Mouse (Mus musculus): Measurements from ENCODE around the gene Tmem8.
"Not testable (repeated sequence)": the region's sequence is repeated elsewhere in the genome, so short reads cannot be mapped to it uniquely, and the experiment has no call there.

Tmem8 gene

DNA sequence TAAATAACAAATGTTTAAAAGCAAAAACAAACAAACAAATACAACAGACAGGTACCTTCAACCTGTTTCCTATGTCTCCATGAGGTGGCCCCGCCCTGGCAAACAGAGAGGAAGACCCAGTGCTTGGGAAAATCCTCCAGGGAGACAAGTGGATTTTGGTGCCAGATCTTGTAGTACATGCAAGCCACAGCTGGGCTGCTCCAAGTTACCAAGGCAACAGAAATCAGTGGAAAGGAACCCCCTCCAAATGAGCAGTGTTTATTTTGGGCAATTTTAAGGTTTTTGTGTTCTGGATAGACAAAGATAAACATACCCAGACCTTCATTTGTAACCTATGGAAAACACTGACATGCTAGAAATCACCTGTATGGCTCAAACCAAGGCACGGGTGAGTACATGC, 34.2 kb upstream of the Tmem8 start:
- Histone ChIP-seq H3K4me3 (replicated peaks; ENCODE audit: low read length) (no peak overlapping the region), H3K27me3 (ENCODE audit: insufficient read depth, low read length) (peaks cover 5% of the 10 kb centered on the region; the same call in 1 of the 2 replicates), H3K36me3 (ENCODE audit: insufficient read depth, low read length) (peaks cover 19% of the 10 kb centered on the region), H3K9me3 (ENCODE audit: low read length) (no peaks in the 10 kb centered on the region), H3K4me1 (replicated peaks; ENCODE audit: low read depth, low read length) (0 out of 2 replicates have a peak, but pooled peaks cover 10% of the 10 kb centered on the region)
- TF ChIP-seq NANOG (IDR thresholded peaks at IDR 0.05; ENCODE audit: borderline replicate concordance, low read length) (no peak), CTCF (conservative IDR thresholded peaks at IDR 0.05; ENCODE audit: low read length) (no peak), POU5F1 (IDR thresholded peaks at IDR 0.05; ENCODE audit: borderline replicate concordance, low read length) (no peak)

GRCm38 (mm10) chr17:26080867-26081266, 32.2 kb upstream of the Tmem8 start:
- Histone ChIP-seq H3K4me1 (replicated peaks; ENCODE audit: low read depth, low read length) (0 out of 2 replicates have a peak, but pooled peaks cover 11% of the 10 kb centered on the region), H3K9me3 (ENCODE audit: low read length) (no peaks in the 10 kb centered on the region), H3K36me3 (ENCODE audit: insufficient read depth, low read length) (peaks cover 22% of the 10 kb centered on the region), H3K4me3 (replicated peaks; ENCODE audit: low read length) (no peak overlapping the region), H3K27me3 (ENCODE audit: insufficient read depth, low read length) (peaks cover 5% of the 10 kb centered on the region; the same call in 1 of the 2 replicates)
- TF ChIP-seq NANOG (IDR thresholded peaks at IDR 0.05; ENCODE audit: borderline replicate concordance, low read length) (no peak), CTCF (conservative IDR thresholded peaks at IDR 0.05; ENCODE audit: low read length) (no peak), POU5F1 (IDR thresholded peaks at IDR 0.05; ENCODE audit: borderline replicate concordance, low read length) (no peak)

DNA sequence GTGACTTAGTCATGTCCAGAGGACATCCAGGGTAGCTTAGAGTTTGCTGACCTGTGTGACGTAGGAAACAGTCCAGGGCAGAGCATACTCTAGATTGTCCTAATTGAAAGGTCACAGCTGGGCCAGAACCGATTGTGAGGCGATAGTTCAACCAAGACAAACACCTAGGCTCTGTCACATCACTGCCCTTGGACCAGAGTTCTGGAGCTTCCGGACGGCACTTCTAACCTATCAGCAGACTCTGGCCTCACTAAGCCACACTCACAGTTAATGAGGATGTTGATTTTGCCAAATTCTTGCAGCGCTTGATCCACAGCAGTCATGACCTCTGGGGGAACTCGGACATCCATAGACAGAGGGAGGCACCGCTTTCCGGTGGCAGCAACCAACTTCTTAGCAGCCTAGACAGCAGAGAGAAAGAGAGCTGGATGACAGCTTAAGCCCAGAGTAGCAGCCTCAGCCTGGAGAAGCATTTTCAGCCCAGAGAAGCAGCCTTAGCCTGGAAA, 26.0 kb upstream of the Tmem8 start:
- peaks cover 31% of the 10 kb centered on the region for H3K4me1 ChIP-seq (replicated peaks; ENCODE audit: low read depth, low read length)
- no peak overlapping the region for H3K4me3 ChIP-seq (replicated peaks; ENCODE audit: low read length)
- TF ChIP-seq POU5F1 (IDR thresholded peaks at IDR 0.05; ENCODE audit: borderline replicate concordance, low read length) = no peak
- no peak for TF ChIP-seq NANOG (IDR thresholded peaks at IDR 0.05; ENCODE audit: borderline replicate concordance, low read length)
- TF ChIP-seq CTCF (conservative IDR thresholded peaks at IDR 0.05; ENCODE audit: low read length) = no peak
- peaks cover 53% of the 10 kb centered on the region for H3K36me3 ChIP-seq (ENCODE audit: insufficient read depth, low read length)
- H3K9me3 ChIP-seq (ENCODE audit: low read length) = peaks cover 2% of the 10 kb centered on the region; the same call in 1 of the 2 replicates
- H3K27me3 ChIP-seq (ENCODE audit: insufficient read depth, low read length) = no peaks in the 10 kb centered on the region

DNA sequence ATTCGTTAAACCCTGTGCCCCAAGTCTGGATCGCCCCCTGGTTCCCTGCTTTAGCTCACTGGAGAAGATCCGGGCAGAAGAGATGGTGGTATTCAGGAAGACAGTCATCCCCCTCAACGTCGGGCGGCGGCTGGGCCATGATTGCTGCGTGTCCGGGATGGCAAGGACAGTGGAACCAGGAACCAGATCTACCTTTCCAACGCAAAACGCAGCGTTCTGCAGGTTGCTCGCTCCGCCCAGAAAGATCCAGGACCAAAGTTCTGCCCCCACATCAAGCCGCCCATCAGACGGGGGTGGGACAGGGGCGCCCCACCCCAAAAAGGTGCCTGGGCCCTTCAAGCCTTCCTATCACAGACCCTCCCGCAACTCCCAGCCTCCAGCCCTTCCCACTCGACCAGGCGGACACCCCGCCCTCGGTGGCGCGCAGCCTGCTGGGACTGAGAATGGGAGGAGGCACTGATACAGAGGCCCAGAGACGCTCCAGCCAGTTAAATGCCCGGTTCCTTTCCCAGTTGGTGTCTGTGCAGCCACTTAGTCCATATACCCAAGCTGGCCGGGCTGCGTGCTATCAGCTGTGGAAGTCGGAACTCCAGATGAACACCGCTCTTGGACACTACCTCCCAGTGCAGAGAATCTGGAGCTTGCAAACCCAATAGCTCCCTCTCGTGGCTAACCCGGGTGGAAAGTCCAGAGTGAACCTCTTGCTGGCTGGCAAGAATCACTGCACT, 23.0 kb upstream of the Tmem8 start, which contains the start of gene Decr2:
Decr2 (minus strand) TSS at position 433 of the 728 bp plus-strand sequence.
- H3K27me3 ChIP-seq (ENCODE audit: insufficient read depth, low read length) = no peaks in the 10 kb centered on the region
- H3K9me3 ChIP-seq (ENCODE audit: low read length) = peaks cover 4% of the 10 kb centered on the region; the same call in 1 of the 2 replicates
- H3K4me3 ChIP-seq (replicated peaks; ENCODE audit: low read length) = peak within 1 kb of the TSS; percentile 84
- no peak for TF ChIP-seq POU5F1 (IDR thresholded peaks at IDR 0.05; ENCODE audit: borderline replicate concordance, low read length)
- TF ChIP-seq CTCF (conservative IDR thresholded peaks at IDR 0.05; ENCODE audit: low read length) = peak; percentile 87
- peaks cover 43% of the 10 kb centered on the region for H3K4me1 ChIP-seq (replicated peaks; ENCODE audit: low read depth, low read length)
- H3K36me3 ChIP-seq (ENCODE audit: insufficient read depth, low read length) = peaks cover 58% of the 10 kb centered on the region

DNA sequence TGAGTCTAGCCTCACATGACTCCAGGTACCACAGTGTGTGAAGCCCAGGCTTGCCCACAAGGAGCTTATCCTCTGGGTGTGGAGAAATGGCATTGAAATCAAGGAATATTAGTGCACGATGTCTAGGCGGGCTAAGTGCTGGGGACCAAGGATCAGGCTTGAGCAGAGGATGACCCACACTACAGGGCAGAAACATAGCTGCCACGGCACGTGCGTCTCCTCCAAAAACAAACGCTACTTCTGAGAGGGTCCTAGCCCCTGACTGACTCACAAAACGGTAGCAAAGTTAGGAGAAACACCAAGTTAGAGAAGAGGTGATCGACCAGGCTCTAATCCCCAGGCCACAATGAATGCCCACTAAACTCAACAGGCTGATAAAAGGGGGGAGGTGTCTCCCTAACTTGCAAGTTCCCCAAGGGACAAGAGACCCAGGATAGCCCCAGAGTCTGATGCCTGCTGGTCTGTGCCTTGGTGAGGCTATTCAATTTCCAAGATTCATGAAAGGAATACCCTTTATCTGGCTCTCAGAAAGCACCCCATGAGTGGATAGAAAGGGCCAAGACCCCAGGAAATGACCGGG, 18.5 kb upstream of the Tmem8 start:
- Histone ChIP-seq H3K4me1 (replicated peaks; ENCODE audit: low read depth, low read length) (peaks cover 29% of the 10 kb centered on the region), H3K27me3 (ENCODE audit: insufficient read depth, low read length) (no peaks in the 10 kb centered on the region), H3K36me3 (ENCODE audit: insufficient read depth, low read length) (peaks cover 37% of the 10 kb centered on the region), H3K9me3 (ENCODE audit: low read length) (peaks cover 4% of the 10 kb centered on the region; the same call in 1 of the 2 replicates), H3K4me3 (replicated peaks; ENCODE audit: low read length) (peak overlapping the region; percentile 92)
- TF ChIP-seq POU5F1 (IDR thresholded peaks at IDR 0.05; ENCODE audit: borderline replicate concordance, low read length) (no peak), CTCF (conservative IDR thresholded peaks at IDR 0.05; ENCODE audit: low read length) (no peak), NANOG (IDR thresholded peaks at IDR 0.05; ENCODE audit: borderline replicate concordance, low read length) (no peak)

- H3K4me1 ChIP-seq (replicated peaks; ENCODE audit: low read depth, low read length) = peaks cover 30% of the 10 kb centered on the region
- TF ChIP-seq CTCF (conservative IDR thresholded peaks at IDR 0.05; ENCODE audit: low read length) (no peak), NANOG (IDR thresholded peaks at IDR 0.05; ENCODE audit: borderline replicate concordance, low read length) (no peak), POU5F1 (IDR thresholded peaks at IDR 0.05; ENCODE audit: borderline replicate concordance, low read length) (no peak)
- peak within 1 kb of the TSS; percentile 92 for H3K4me3 ChIP-seq (replicated peaks; ENCODE audit: low read length)
- peaks cover 4% of the 10 kb centered on the region; the same call in 1 of the 2 replicates for H3K9me3 ChIP-seq (ENCODE audit: low read length)
- peaks cover 37% of the 10 kb centered on the region for H3K36me3 ChIP-seq (ENCODE audit: insufficient read depth, low read length)
- no peaks in the 10 kb centered on the region for H3K27me3 ChIP-seq (ENCODE audit: insufficient read depth, low read length)
Observed at GRCm38 (mm10) chr17:26095121-26095740, 17.9 kb upstream of the Tmem8 start, which contains the start of gene Nme4. Gene Nme4, minus strand, starts transcription at chr17:26095602.

DNA sequence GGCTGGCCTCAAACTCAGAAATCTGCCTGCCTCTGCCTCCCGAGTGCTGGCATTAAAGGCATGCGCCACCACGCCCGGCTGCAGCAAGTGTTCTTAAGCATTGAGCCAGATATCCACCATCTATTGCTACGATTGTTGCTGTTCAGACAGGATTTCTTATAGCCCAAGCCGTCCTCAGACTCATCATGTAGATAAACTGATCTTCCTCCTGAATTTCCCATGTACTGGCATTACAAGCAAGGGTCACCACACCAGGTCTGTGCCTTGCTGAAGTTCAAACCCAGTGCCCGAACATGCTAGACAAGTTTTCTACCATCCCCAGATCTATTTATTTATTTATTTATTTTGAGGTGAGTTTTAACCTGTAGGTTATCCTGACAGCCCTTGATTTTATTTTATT, 14.6 kb upstream of the Tmem8 start:
- Histone ChIP-seq H3K4me1 (replicated peaks; ENCODE audit: low read depth, low read length) (peaks cover 51% of the 10 kb centered on the region), H3K9me3 (ENCODE audit: low read length) (no peaks in the 10 kb centered on the region), H3K36me3 (ENCODE audit: insufficient read depth, low read length) (peaks cover 7% of the 10 kb centered on the region), H3K27me3 (ENCODE audit: insufficient read depth, low read length) (no peaks in the 10 kb centered on the region), H3K4me3 (replicated peaks; ENCODE audit: low read length) (no peak overlapping the region)
- no peak for TF ChIP-seq POU5F1 (IDR thresholded peaks at IDR 0.05; ENCODE audit: borderline replicate concordance, low read length)

GRCm38 (mm10) chr17:26099316-26099715, 13.8 kb upstream of the Tmem8 start:
- peaks cover 42% of the 10 kb centered on the region for H3K4me1 ChIP-seq (replicated peaks; ENCODE audit: low read depth, low read length)
- H3K27me3 ChIP-seq (ENCODE audit: insufficient read depth, low read length); H3K36me3 ChIP-seq (ENCODE audit: insufficient read depth, low read length); H3K9me3 ChIP-seq (ENCODE audit: low read length); H3K4me3 ChIP-seq (replicated peaks; ENCODE audit: low read length): not testable (repeated sequence)
